In genomic region chr8:105622421-105622920, GRCm38 (mm10) we compare ENCODE assay signal across 8 mouse cellular contexts. TPM values are rescaled to one million over a fixed set of nuclear protein-coding genes. Genes with fewer than 3 reads are reported as not detected.
DNase-seq lines count a peak whose midpoint lies in the region; ATAC-seq and TF ChIP-seq lines count a peak whose summit lies in the region.

No protein-coding gene starts in this region.

- peak; percentile 97 for DNase-seq in CH12.LX (ENCODE audit: extremely low read depth)
- DNase-seq in c-Kit-positive CD71-negative TER-119-negative erythroid progenitor cells, embryonic 14.5 days (ENCODE audit: low read depth), result peak; percentile 97
- peak; percentile 96 for DNase-seq in forebrain, embryonic 11.5 days (ENCODE audit: low spot score)
- DNase-seq in kidney, postnatal 25 days, result peak; percentile 95 to 99
- DNase-seq in liver, embryonic 13.5 days, result peak; percentile 81
- DNase-seq in neural tube, embryonic 10.5 days (ENCODE audit: extremely low spot score, low spot score), result peak; percentile 97

- peaks cover 9 to 58% of the 10 kb centered on the region in 2 experiments for H3K4me1 ChIP-seq in CH12.LX (ENCODE audit: control insufficient read depth in 1 of 2, insufficient read depth in 2 of 2)
- 0 out of 2 replicates have a peak, but pooled peaks cover 2% of the 10 kb centered on the region for H3K4me1 ChIP-seq in forebrain, embryonic 11.5 days (replicated peaks; ENCODE audit: control insufficient read depth, insufficient read depth, low read length)
- peaks cover 11% of the 10 kb centered on the region for H3K4me1 ChIP-seq in heart, embryonic 16.5 days (ENCODE audit: control insufficient read depth, insufficient read depth, low read length)
- peaks cover 21% of the 10 kb centered on the region for H3K4me1 ChIP-seq in liver, embryonic 13.5 days (replicated peaks)
- peaks cover 16% of the 10 kb centered on the region for H3K4me1 ChIP-seq in stomach, embryonic 15.5 days

- in situ Hi-C loops in CH12.LX (cut with MboI; ENCODE audit: low pct_ligation_motif_present, low pct_unique_long_range_greater_than_20kb, low sequenced_read_pairs), result no loop called here

- dilution Hi-C loops in CH12.LX (cut with MboI; ENCODE audit: extremely low pct_ligation_motif_present, extremely low pct_unique_long_range_greater_than_20kb, low sequenced_read_pairs), result no loop called here

- peak; percentile 100 for TF ChIP-seq RAD21 in CH12.LX (IDR thresholded peaks at IDR 0.05; ENCODE audit: low read depth, low read length)

- peaks cover 19 to 43% of the 10 kb centered on the region in 2 experiments for H3K36me3 ChIP-seq in CH12.LX (replicated peaks in 1 of 2; ENCODE audit: control insufficient read depth in 1 of 2, insufficient read depth in 1 of 2, low read length in 1 of 2)
- H3K36me3 ChIP-seq in forebrain, embryonic 11.5 days (ENCODE audit: control insufficient read depth, insufficient read depth, low read length), result peaks cover 5% of the 10 kb centered on the region; the same call in 1 of the 2 replicates
- H3K36me3 ChIP-seq in heart, embryonic 16.5 days (ENCODE audit: control insufficient read depth, insufficient read depth), result peaks cover 40% of the 10 kb centered on the region
- peaks cover 51% of the 10 kb centered on the region for H3K36me3 ChIP-seq in liver, embryonic 13.5 days
- peaks cover 35% of the 10 kb centered on the region for H3K36me3 ChIP-seq in stomach, embryonic 15.5 days

- H3K4me3 ChIP-seq in CH12.LX (replicated peaks in 1 of 3; ENCODE audit: low read depth in 2 of 3, low read length in 2 of 3, poor library complexity in 1 of 3), result peak overlapping the region; percentile 38 to 45 (median 39)
- no peak overlapping the region for H3K4me3 ChIP-seq in forebrain, embryonic 11.5 days (ENCODE audit: low read depth, low read length)
- H3K4me3 ChIP-seq in heart, embryonic 16.5 days (ENCODE audit: low read length), result no peak overlapping the region
- H3K4me3 ChIP-seq in liver, embryonic 13.5 days (replicated peaks), result no peak overlapping the region
- H3K4me3 ChIP-seq in stomach, embryonic 15.5 days (replicated peaks), result no peak overlapping the region

- WGBS in forebrain, embryonic 11.5 days, result 5% methylated on average over 8 of the region's 8 CpGs
- 5% methylated on average over 8 of the region's 8 CpGs for WGBS in heart, embryonic 16.5 days
- WGBS in liver, embryonic 13.5 days (ENCODE audit: insufficient replicate concordance), result 6% methylated on average over 8 of the region's 8 CpGs
- 3% methylated on average over 8 of the region's 8 CpGs for WGBS in stomach, embryonic 15.5 days

- H3K27me3 ChIP-seq in CH12.LX (replicated peaks), result no peaks in the 10 kb centered on the region
- no peaks in the 10 kb centered on the region for H3K27me3 ChIP-seq in forebrain, embryonic 11.5 days (ENCODE audit: control insufficient read depth, insufficient read depth, low read length)
- H3K27me3 ChIP-seq in heart, embryonic 16.5 days (ENCODE audit: control insufficient read depth, insufficient read depth, low read length), result no peaks in the 10 kb centered on the region
- no peaks in the 10 kb centered on the region for H3K27me3 ChIP-seq in liver, embryonic 13.5 days
- H3K27me3 ChIP-seq in stomach, embryonic 15.5 days (replicated peaks), result no peaks in the 10 kb centered on the region

- ATAC-seq in forebrain, embryonic 11.5 days (replicated peaks; ENCODE audit: low FRiP score), result peak; percentile 86
- ATAC-seq in heart, embryonic 16.5 days (replicated peaks; ENCODE audit: extremely low read depth, insufficient read depth, low FRiP score), result peak; percentile 85
- peak; percentile 85 for ATAC-seq in liver, embryonic 13.5 days (ENCODE audit: low read depth)
- peak; percentile 89 for ATAC-seq in stomach, embryonic 15.5 days (ENCODE audit: insufficient read depth, low FRiP score, low read depth)

- no peaks in the 10 kb centered on the region for H3K9me3 ChIP-seq in CH12.LX (replicated peaks; ENCODE audit: low read length)
- no peaks in the 10 kb centered on the region for H3K9me3 ChIP-seq in forebrain, embryonic 11.5 days (ENCODE audit: control insufficient read depth, low read length)
- H3K9me3 ChIP-seq in heart, embryonic 16.5 days (replicated peaks; ENCODE audit: control insufficient read depth, low read length), result no peaks in the 10 kb centered on the region
- H3K9me3 ChIP-seq in liver, embryonic 13.5 days (replicated peaks), result no peaks in the 10 kb centered on the region
- H3K9me3 ChIP-seq in stomach, embryonic 15.5 days, result no peaks in the 10 kb centered on the region

- TF ChIP-seq CTCF in CH12.LX (conservative IDR thresholded peaks at IDR 0.05 in 1 of 2, IDR thresholded peaks at IDR 0.05 in 1 of 2; ENCODE audit: low read depth in 2 of 2, low read length in 2 of 2), result peak; percentile 85 to 99

- peak overlapping the region; percentile 97 for H3K27ac ChIP-seq in CH12.LX (ENCODE audit: insufficient read depth, low read depth)
- H3K27ac ChIP-seq in forebrain, embryonic 11.5 days (ENCODE audit: low read depth, low read length), result no peak overlapping the region
- H3K27ac ChIP-seq in heart, embryonic 16.5 days (ENCODE audit: low read length), result peak overlapping the region; percentile 79
- no peak overlapping the region for H3K27ac ChIP-seq in liver, embryonic 13.5 days
- H3K27ac ChIP-seq in stomach, embryonic 15.5 days, result peak overlapping the region; percentile 66

- TF ChIP-seq EP300 in CH12.LX (IDR thresholded peaks at IDR 0.05; ENCODE audit: low read length), result no peak; the same call in 1 of the 2 replicates

- H3K4me2 ChIP-seq in CH12.LX (ENCODE audit: insufficient read depth, low read depth, poor library complexity, severe bottlenecking), result peak overlapping the region; percentile 64
- no peak overlapping the region for H3K4me2 ChIP-seq in forebrain, embryonic 11.5 days (ENCODE audit: low read depth, low read length, severe bottlenecking)
- no peak overlapping the region for H3K4me2 ChIP-seq in heart, embryonic 16.5 days (ENCODE audit: low read depth, low read length)
- H3K4me2 ChIP-seq in liver, embryonic 13.5 days, result no peak overlapping the region
- H3K4me2 ChIP-seq in stomach, embryonic 15.5 days, result 0 out of 2 replicates have a peak overlapping the region, but pooled peaks have one; percentile 17

- peak overlapping the region; percentile 72 for H3K9ac ChIP-seq in CH12.LX (ENCODE audit: insufficient read depth, low read depth)
- H3K9ac ChIP-seq in forebrain, embryonic 11.5 days (ENCODE audit: low read length), result no peak overlapping the region
- H3K9ac ChIP-seq in heart, embryonic 16.5 days (ENCODE audit: low read length), result peak overlapping the region; percentile 12; the same call in 1 of the 2 replicates
- no peak overlapping the region for H3K9ac ChIP-seq in liver, embryonic 13.5 days
- no peak overlapping the region for H3K9ac ChIP-seq in stomach, embryonic 15.5 days

- H3K79me2 ChIP-seq in CH12.LX (replicated peaks; ENCODE audit: control insufficient read depth, extremely low read depth, insufficient read depth, poor library complexity, severe bottlenecking), result no peaks in the 10 kb centered on the region

- no peak; the same call in 1 of the 2 replicates for TF ChIP-seq POLR2A in CH12.LX (IDR thresholded peaks at IDR 0.05; ENCODE audit: low read depth, low read length)

TF ChIP-seq in CH12.LX, 34 proteins besides CTCF, POLR2A, EP300 and RAD21 (continues in another document):
- TF ChIP-seq CHD2 (IDR thresholded peaks at IDR 0.05; ENCODE audit: low read length) (no peak), MEF2A (IDR thresholded peaks at IDR 0.05; ENCODE audit: borderline replicate concordance, low read depth, low read length) (no peak), MAX (IDR thresholded peaks at IDR 0.05; ENCODE audit: low read length) (no peak; the same call in 1 of the 2 replicates), SMC3 (IDR thresholded peaks at IDR 0.05; ENCODE audit: low read depth, low read length) (peak; percentile 99), MXI1 (IDR thresholded peaks at IDR 0.05; ENCODE audit: low read depth, low read length) (no peak), UBTF (IDR thresholded peaks at IDR 0.05; ENCODE audit: low read depth, low read length) (no peak)

RNA-seq across cellular contexts. Expression of gene Ctcf, which starts 13.9 kb away (rescaled TPM):
- 42.3 and 47.2 TPM in 2 replicates for total RNA-seq in CH12.LX (2012; rRNA removed)
- total RNA-seq in CH12.LX (2014; rRNA removed), result 48.3 and 52.4 TPM in 2 replicates
- 97.9 and 107 TPM in 2 replicates for polyA plus RNA-seq in CH12.LX (2012; ENCODE audit: insufficient read length, low read depth)
- 134 and 145 TPM in 2 replicates for polyA plus RNA-seq in forebrain, embryonic 11.5 days (2014; fragmentation: Nextera tagmentation; extraction: Ambion mirVana)
- polyA plus RNA-seq in heart, embryonic 16.5 days (2015; fragmentation: Nextera tagmentation; extraction: Ambion mirVana), result 72.1 and 80.0 TPM in 2 replicates
- 69.1 and 75.8 TPM in 2 replicates for polyA plus RNA-seq in liver, embryonic 13.5 days (2015; fragmentation: Nextera tagmentation; extraction: Ambion mirVana)
- polyA plus RNA-seq in stomach, embryonic 15.5 days (2015; fragmentation: Nextera tagmentation; extraction: Ambion mirVana), result 109 and 112 TPM in 2 replicates

RNA-seq across cellular contexts. Expression of gene Agrp, which starts 14.7 kb away (rescaled TPM):
- total RNA-seq in CH12.LX (2012; rRNA removed), result 0.21 and 0.30 TPM in 2 replicates
- not detected in 2 replicates for total RNA-seq in CH12.LX (2014; rRNA removed)
- polyA plus RNA-seq in CH12.LX (2012; ENCODE audit: insufficient read length, low read depth), result not detected in 2 replicates
- 0.49 and 1.6 TPM in 2 replicates for polyA plus RNA-seq in forebrain, embryonic 11.5 days (2014; fragmentation: Nextera tagmentation; extraction: Ambion mirVana)
- polyA plus RNA-seq in heart, embryonic 16.5 days (2015; fragmentation: Nextera tagmentation; extraction: Ambion mirVana), result 0.71 TPM in 1 of 2 replicates, not detected in the other
- 0.15 and 0.41 TPM in 2 replicates for polyA plus RNA-seq in liver, embryonic 13.5 days (2015; fragmentation: Nextera tagmentation; extraction: Ambion mirVana)
- polyA plus RNA-seq in stomach, embryonic 15.5 days (2015; fragmentation: Nextera tagmentation; extraction: Ambion mirVana), result 0.77 and 1.1 TPM in 2 replicates

RNA-seq across cellular contexts. Expression of gene Ripor1, which starts 17.4 kb away (rescaled TPM):
- total RNA-seq in CH12.LX (2012; rRNA removed), result 1.5 and 1.7 TPM in 2 replicates
- 0.24 and 0.28 TPM in 2 replicates for total RNA-seq in CH12.LX (2014; rRNA removed)
- 5.8 and 7.2 TPM in 2 replicates for polyA plus RNA-seq in CH12.LX (2012; ENCODE audit: insufficient read length, low read depth)
- polyA plus RNA-seq in forebrain, embryonic 11.5 days (2014; fragmentation: Nextera tagmentation; extraction: Ambion mirVana), result 18.2 and 18.9 TPM in 2 replicates
- polyA plus RNA-seq in heart, embryonic 16.5 days (2015; fragmentation: Nextera tagmentation; extraction: Ambion mirVana), result 34.0 and 36.2 TPM in 2 replicates
- 7.2 and 9.0 TPM in 2 replicates for polyA plus RNA-seq in liver, embryonic 13.5 days (2015; fragmentation: Nextera tagmentation; extraction: Ambion mirVana)
- polyA plus RNA-seq in stomach, embryonic 15.5 days (2015; fragmentation: Nextera tagmentation; extraction: Ambion mirVana), result 21.0 and 23.4 TPM in 2 replicates

RNA-seq across cellular contexts. Expression of gene Atp6v0d1, which starts 56.6 kb away (rescaled TPM):
- 38.0 and 48.8 TPM in 2 replicates for total RNA-seq in CH12.LX (2012; rRNA removed)
- total RNA-seq in CH12.LX (2014; rRNA removed), result 51.0 and 55.3 TPM in 2 replicates
- 48.8 and 53.6 TPM in 2 replicates for polyA plus RNA-seq in CH12.LX (2012; ENCODE audit: insufficient read length, low read depth)
- polyA plus RNA-seq in forebrain, embryonic 11.5 days (2014; fragmentation: Nextera tagmentation; extraction: Ambion mirVana), result 99.2 and 108 TPM in 2 replicates
- polyA plus RNA-seq in heart, embryonic 16.5 days (2015; fragmentation: Nextera tagmentation; extraction: Ambion mirVana), result 62.4 and 63.7 TPM in 2 replicates
- 49.4 and 52.7 TPM in 2 replicates for polyA plus RNA-seq in liver, embryonic 13.5 days (2015; fragmentation: Nextera tagmentation; extraction: Ambion mirVana)
- 73.2 and 75.8 TPM in 2 replicates for polyA plus RNA-seq in stomach, embryonic 15.5 days (2015; fragmentation: Nextera tagmentation; extraction: Ambion mirVana)

Comparison
In these comparisons a context has a peak if more than half of its experiments do, and no peak if none do; other contexts are left out.
1. H3K27ac ChIP-seq: peak in CH12.LX (single experiment), heart, embryonic 16.5 days (single experiment) and stomach, embryonic 15.5 days (single experiment); none in forebrain, embryonic 11.5 days (single experiment) and liver, embryonic 13.5 days (single experiment).
2. H3K4me2 ChIP-seq: peak in CH12.LX (single experiment) and stomach, embryonic 15.5 days (single experiment); none in forebrain, embryonic 11.5 days (single experiment), heart, embryonic 16.5 days (single experiment) and liver, embryonic 13.5 days (single experiment).
3. H3K4me3 ChIP-seq: peak in CH12.LX (3 of 3); none in forebrain, embryonic 11.5 days (single experiment), heart, embryonic 16.5 days (single experiment), liver, embryonic 13.5 days (single experiment) and stomach, embryonic 15.5 days (single experiment).
4. H3K9ac ChIP-seq: peak in CH12.LX (single experiment) and heart, embryonic 16.5 days (single experiment); none in forebrain, embryonic 11.5 days (single experiment), liver, embryonic 13.5 days (single experiment) and stomach, embryonic 15.5 days (single experiment).
5. Peak in every context shown above with its lines, with median percentiles within 50 percentile points of each other: DNase-seq and ATAC-seq.